Mouse (Mus musculus) urinary bladder, adult 18-20 months (tissue): ENCODE measurements around the gene Efl1.

Experiments
- DNase-seq, 2 experiments: peaks; one replicate each; pipeline ENCODE4 v3.0.0; 2022; ENCODE audit warnings: low spot score in 2 of 2, mixed read lengths in 2 of 2

Efl1 gene

GRCm38 (mm10) chr7:82812186-82813155, 164.1 kb downstream of the Efl1 start:
- no peak for DNase-seq

DNA sequence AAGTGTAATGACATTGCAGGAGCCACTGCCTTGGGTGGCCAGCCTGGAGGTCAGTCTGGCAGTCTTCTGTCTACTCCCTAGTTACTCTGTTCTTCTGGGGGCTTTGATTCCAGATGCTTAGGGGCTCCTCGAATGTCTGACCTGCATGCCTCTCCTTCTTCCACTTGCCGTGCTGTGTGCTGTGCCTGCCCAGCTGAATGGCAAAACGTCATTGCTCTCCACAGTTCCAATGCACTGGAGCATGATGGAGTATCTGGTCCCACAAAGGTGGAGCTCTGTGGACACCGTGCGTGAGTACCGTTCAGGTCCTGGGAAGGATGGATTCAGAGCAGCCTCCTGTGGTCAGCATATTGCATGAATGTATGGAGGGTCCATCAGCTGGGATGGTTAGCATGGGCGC, 171.1 kb downstream of the Efl1 start:
- no peak for DNase-seq

- DNase-seq = no peak
Measured at GRCm38 (mm10) chr7:82820661-82821060, 172.2 kb downstream of the Efl1 start.

DNA sequence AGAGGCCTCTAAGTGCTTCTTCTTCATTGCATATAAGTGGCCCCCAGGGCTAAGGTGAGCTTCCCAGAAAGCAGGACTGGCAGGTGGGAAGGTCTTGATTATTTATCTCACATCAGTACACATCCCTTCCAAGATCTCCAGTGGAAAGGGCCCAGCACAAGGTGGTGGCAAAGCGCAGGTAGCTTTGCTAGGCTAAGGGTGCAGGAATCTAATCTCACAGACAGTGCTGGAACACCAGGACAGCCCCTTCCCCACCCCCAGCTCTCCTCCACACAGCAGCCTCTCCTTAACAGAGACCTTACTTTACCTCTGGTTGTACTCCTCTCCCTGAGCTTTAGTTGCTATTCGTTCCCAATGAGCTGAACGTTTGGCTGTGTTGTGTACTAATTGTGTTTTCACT, 173.1 kb downstream of the Efl1 start:
- no peak for DNase-seq

DNA sequence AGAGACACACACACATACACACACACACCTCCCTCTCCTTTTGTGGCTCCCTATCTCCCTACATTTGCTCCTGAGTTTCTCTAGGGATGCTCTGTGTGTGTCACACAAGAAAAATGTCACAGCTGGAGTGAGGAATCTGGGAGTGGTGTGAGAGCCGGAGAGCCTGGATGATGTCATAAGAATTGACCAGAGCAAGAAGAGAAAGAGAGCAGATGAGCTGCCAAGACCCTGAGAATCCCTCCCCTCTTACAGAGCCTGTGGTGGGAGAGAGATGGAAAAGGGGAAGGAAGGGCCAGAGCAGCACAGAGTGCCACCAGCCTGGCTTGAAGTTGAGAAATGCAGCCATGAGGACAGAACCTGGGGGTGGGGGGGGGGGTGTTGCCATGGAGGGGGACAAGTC, 174.1 kb downstream of the Efl1 start:
- DNase-seq = no peak
